Mouse (Mus musculus): ENCODE measurements at regions not wholly inside any gene's neighbourhood (a gene's known extent, or its start where the extent isn't known, plus 50 kb on each side); places are given as distances from the start of the nearest gene placed in this dataset.

- no peak for ATAC-seq (ENCODE audit: low TSS enrichment)
Observed at GRCm38 (mm10) chr8:35935034-35935433, 169.4 kb downstream of the Gm19410 start.

- ATAC-seq (ENCODE audit: low TSS enrichment) = no peak
Observed at GRCm38 (mm10) chr8:35939199-35939598, 173.6 kb downstream of the Gm19410 start.

DNA sequence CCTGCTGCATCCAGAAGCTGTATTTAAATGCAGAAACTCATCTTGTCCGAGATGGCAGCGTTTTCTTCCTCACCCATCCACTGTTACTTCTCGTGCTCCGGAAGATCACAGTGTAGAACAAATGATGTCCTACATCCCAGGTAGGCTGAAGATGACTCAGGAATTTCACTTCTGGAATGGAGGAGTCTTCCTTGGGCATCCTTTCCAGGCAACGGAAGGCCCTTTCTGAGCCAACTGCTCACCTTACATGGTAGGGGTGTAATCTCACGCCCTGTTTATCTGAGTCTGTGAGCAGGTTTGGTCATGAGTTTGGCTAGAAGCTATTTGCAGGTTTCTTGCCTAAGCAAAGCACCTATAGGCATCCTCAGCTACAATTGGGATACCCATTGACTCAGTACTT, 176.9 kb downstream of the Gm19410 start:
- ATAC-seq (ENCODE audit: low TSS enrichment) = no peak

GRCm38 (mm10) chr8:35943686-35944085, 178.1 kb downstream of the Gm19410 start:
- no peak for ATAC-seq (ENCODE audit: low TSS enrichment)

DNA sequence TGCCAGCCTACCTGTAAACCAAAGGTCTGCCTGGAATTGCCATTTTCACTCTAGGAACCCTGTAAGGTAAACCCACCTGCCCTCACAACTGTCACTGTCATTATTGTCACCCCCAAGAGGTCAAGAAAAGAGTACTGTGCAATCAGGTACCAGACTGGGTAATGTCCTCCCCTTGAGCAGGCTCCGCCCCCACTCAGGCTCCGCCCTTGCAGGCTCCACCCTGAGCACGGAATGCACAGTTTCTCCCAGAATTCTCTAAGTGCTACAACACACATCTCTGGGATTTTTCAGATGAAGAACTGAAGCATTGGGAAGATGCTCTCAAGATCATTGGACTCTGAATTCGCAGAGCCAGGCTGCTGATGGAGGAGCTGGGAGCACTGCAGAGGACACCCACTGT, 178.9 kb downstream of the Gm19410 start:
- no peak for ATAC-seq (ENCODE audit: low TSS enrichment)

DNA sequence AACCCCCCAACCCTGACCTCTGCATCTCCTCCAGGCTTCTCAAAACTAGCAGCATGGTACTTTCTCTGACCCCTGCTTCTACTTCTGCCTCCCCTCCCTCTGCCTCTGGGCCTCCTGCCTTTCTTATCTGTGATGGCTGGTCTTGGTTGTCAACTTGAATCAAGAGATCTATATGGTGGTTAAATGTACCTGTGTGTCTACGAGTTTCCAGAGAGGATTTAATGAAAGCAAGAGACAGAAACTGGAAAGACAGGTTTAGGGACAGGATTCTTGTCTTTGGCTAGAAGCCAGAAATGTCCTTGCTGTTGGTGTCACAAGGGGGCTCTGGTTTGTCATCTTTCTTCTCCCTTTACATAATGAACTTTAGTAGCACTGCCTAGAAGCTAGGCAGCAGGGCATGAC, 180.9 kb downstream of the Gm19410 start:
- no peak for ATAC-seq (ENCODE audit: low TSS enrichment)

GRCm38 (mm10) chr8:35948146-35948545, 182.6 kb downstream of the Gm19410 start:
- no peak for ATAC-seq (ENCODE audit: low TSS enrichment)

GRCm38 (mm10) chr8:35948751-35949183, 183.2 kb downstream of the Gm19410 start:
- no peak for ATAC-seq (ENCODE audit: low TSS enrichment)

DNA sequence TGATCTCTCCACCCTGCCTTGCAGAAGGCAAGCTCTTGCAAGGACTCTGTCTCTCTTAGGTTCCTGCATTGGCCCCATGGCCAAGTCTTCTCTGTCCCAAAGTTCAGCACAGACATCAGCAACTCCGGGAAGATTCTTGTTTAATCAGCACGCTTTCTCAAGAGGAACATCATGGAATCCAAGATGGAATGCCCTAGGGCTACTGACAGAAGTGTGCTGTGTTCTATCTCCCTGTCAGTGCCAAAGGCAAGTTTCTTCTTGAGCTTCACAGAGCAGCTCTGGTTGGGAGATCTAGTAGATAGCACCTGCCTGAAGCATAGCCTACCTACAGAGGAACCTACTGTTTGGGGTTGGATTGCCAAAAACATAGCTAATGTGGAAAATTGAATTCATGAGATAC, 189.9 kb downstream of the Gm19410 start:
- no peak for ATAC-seq (ENCODE audit: low TSS enrichment)

- no peak for ATAC-seq (ENCODE audit: low TSS enrichment)
Observed at GRCm38 (mm10) chr8:35956319-35956718, 190.7 kb downstream of the Gm19410 start.

DNA sequence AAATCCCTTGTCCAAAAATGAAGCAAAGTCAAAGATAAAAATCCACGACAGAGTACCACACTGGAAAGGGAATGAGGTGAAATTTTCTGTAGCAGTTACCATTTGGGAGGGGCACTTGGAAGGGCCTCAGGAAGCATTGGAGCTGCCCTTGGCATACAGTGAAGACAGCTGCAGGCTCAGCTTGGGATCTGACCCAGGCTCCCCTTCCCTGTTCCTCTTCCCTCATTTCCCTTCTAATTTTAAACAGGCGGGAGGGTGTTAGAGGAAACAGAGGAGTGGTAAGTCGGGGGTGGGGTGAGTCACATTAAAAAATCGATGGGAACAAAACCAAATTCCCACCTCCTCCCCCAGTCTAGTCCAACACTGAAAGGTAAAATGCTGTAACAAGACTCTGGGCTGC, 193.6 kb downstream of the Gm19410 start:
- peak; percentile 66 for ATAC-seq (ENCODE audit: low TSS enrichment)

- ATAC-seq (ENCODE audit: low TSS enrichment) = no peak
Observed at GRCm38 (mm10) chr8:35960867-35961614, 195.5 kb downstream of the Gm19410 start.

DNA sequence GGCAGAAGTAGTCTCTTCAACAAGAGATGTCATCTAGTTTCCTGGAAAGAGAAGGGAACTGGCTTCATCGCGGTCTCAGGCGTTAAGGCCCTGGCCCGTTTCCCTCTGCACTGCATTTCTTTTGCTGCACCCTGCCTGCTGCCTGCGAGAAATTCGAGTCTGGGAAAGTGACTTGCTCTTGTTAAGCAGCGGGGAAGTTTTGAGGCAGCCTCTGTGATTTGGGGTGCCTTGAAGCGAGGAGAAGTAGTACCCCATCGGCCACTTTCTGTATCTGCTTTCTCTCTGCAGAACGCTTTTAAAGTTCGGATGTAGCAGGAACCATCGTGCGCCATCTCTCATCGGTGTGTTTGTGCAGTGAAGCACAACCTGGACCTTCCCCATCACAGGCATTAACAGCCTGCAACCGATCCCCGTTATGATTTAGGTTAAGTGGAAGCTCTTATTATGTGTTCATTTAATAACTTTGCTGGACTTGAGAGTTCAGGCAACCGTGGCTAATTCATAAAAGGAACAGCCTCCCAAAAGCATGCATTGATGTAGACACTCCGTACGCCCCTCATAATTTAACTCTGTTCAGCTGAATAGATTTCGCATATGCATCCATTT, 196.1 kb downstream of the Gm19410 start:
- 0 out of 2 replicates have a peak, but pooled peaks have one; percentile 47 for ATAC-seq (ENCODE audit: low TSS enrichment)

DNA sequence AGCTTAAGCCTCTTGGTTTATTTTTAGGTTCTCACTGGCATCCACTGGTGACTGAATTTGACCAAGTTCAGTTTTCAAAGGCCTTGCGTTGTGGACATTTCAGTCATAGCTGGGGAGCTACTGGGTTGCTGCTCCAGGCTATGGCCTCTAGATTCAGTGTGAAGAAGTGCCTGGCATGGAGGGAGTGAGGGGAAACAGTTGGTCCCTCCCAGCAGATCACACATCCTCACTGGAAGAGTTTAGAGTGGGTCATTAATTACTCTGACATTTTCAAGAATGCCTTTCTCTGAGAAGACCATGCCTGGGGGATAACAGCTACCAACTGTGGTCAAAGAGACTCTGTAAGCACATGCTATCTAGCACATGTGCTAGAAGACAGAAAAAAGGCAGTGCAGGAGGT, 199.3 kb downstream of the Gm19410 start:
- no peak for ATAC-seq (ENCODE audit: low TSS enrichment)

DNA sequence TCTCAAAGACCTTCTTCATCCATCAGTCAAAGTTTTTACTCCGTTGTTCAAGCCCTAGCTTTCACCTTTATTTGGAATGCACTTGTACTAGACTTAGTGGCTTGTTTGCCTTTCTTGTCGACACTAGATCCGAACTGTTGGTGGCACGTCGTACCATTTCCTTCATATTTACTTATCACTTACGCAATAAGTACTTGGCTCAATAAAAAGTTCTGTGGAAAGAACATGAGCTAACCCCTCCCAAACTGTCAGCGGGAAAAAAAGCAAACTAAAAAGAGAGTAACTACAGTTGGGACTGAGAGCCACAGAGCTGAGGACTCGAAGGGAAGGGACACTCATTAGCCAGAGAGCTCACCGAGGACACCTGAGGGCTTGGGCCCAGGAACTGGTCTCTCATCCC, 202.8 kb downstream of the Gm19410 start:
- no peak for ATAC-seq (ENCODE audit: low TSS enrichment)

GRCm38 (mm10) chr8:35971082-35971481, 205.5 kb downstream of the Gm19410 start:
- no peak for ATAC-seq (ENCODE audit: low TSS enrichment)

- no peak for ATAC-seq (ENCODE audit: low TSS enrichment)
Observed at GRCm38 (mm10) chr8:35974323-35975029, 208.9 kb downstream of the Gm19410 start.

- no peak for ATAC-seq (ENCODE audit: low TSS enrichment)
Observed at GRCm38 (mm10) chr8:35979638-35980255, 214.2 kb downstream of the Gm19410 start.

- ATAC-seq (ENCODE audit: low TSS enrichment) = no peak
Observed at GRCm38 (mm10) chr8:35983083-35983482, 217.5 kb downstream of the Gm19410 start.

GRCm38 (mm10) chr8:35985152-35985689, 219.6 kb downstream of the Gm19410 start:
- no peak for ATAC-seq (ENCODE audit: low TSS enrichment)

DNA sequence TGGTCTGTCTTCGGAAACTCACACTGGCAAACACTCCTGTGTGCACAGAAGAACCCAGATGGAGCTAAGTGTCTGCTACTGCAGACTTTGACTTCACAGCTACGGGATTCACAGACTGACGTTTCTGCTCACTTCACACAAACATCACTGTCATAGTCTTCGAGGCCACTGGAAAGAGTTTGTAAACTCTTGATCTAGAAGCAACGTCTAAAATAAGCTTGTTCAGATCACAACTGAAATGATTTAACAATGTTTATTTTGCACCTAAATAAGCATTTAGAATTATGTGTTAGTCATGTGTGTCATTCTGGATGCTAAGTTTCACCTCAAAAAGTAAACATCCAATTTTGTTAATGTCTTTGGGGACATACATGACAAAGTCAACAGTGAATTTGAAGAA, 221.7 kb downstream of the Gm19410 start:
- ATAC-seq (ENCODE audit: low TSS enrichment) = no peak

- no peak for ATAC-seq (ENCODE audit: low TSS enrichment)
Observed at GRCm38 (mm10) chr8:35991013-35991412, 225.4 kb downstream of the Gm19410 start.
